Mouse (Mus musculus) gastrocnemius, postnatal 10 days (tissue): Measurements from ENCODE around the gene Vrk2. TPM values are rescaled to one million over a fixed set of nuclear protein-coding genes. Genes with fewer than 3 reads are reported as not detected.
A peak's percentile ranks its signal among the peaks of the same experiment; 100 is the strongest.

Experiments
- DNase-seq: peaks from one replicate; pipeline ENCODE4 v3.0.0; 2021; ENCODE audit warnings: mixed read lengths
- total RNA-seq, 2 experiments: library from RNA; stranded (reverse); gene quantifications; 2 replicates each; pipeline ENCODE4 v1.2.3; 2021

Vrk2 gene
- total RNA-seq, 2 experiments from 2014 or later, result 8.3 to 11.0 TPM

DNA sequence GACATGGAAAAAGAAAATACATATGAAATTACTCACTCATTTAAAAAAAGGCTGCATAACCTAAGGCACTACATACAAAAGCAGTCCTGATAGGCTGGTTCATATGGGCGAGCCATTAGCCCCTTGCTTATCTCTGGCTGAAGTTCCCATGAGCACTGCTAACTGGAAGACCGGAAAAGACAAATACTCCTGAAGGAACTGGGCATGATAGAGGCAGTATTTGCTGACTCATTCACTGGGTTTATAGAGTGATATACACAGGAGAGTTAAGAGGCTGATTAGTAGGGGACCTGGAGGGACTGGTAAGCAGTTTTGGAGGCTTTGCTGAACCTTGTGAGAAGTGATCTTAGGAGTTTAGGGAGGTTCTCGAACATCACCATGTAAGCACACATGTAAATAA, 42.2 kb downstream of the Vrk2 start:
- DNase-seq, result no peak

DNA sequence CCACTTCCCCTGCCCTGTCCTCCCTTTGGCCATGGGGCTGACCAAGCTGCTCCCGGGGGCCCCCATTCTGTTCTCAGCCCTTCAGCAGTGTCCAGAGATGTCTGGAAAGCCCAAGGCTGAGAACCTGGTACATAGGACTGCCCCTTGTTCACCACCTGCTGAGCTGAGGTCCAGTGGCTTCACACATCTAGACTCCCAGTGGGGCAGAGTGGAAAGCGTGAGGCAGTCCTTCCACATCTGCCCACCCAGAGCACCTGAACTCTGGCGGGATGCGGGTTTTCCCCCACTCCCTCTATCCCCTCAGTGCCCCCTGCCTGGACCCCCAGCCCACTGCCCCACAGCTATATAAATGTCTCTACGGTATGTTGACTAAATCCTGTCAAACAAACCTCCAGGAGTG, 56.0 kb downstream of the Vrk2 start:
- DNase-seq, result no peak

DNA sequence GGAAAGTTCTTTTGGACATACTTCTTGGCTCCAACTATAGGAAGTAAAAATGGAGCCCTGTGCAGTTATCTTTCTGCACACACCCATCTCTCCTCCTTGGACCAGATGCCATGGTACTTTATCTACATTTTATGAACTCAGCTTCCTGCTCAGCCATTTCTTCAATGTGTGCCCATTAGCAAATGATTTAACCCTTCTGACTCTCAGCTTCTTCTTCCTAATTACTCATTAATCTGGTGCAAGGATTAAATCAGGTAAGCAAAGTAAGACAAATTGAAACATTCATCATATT, 60.0 kb downstream of the Vrk2 start:
- DNase-seq, result no peak

DNA sequence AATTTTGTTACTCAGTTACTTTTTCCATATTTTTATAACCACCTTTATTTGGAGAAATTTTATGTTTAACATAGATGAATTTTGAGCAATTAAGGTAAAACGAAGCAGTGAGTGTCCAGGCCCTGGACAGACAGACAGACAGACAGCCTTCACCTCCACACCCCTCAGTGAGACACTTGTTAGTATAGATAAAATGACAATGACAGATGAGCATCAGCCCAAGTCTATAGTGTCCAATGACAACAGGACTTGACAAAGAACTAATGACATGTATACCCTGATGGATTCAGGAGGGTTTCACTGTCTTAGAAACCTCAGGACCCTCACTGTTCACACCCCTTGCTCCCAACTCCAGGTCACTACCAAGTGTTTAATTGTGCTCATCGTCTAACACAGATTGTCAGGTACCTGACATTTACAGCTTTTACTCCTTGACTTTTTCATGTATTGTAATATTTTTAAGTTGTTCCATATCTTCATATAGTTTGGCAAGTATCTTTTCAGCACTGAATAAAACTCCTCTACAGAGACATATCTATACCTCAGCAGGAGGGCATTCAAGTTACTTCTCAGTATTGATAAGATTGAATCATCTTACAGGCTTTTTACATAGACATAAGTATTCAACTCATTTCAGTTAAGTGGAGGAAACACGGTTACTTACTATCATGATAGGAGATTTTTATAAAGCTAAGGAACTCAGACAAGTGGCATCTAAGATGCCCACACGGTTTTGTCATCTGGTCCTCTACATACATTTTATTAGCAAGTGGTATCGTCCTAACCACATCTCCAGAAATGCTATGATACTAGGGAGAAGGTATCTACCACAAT, 60.6 kb downstream of the Vrk2 start:
- no peak for DNase-seq

DNA sequence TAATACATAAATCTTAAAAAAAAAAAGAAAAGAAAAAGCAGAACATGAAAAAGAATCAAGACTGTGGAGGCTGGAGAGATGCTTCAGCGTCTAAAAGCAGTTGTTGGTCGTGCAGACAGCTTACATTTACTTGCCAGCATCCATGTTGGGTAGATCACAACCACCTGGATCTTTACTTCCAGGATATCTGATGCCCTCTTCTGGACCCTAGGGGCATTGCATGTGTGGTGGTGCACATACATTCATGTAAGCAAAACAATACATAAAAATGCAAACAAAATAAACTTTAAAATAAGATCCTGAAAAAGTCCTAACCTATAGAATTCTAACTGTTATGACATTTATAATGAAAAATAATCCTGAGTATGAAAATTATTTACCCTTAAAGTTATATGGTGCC, 66.9 kb downstream of the Vrk2 start:
- no peak for DNase-seq

DNA sequence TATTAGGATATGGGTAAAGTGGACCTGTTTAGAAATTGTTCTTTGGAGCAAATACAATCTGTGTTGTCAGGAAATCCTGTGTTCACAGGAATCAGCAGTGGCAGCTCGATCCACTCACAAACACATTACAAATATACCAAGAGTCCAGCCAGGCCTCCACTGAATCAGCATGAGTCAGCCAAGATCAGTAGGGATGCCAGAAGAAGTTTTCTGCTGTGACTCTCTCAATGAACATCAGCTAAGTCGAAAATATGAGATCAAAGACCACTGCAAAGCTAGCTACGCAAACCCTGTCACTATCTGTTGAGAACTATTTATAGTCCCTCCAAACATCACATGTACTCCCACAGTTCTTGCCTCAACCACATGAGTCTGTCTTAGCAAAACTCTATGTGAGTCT, 74.8 kb downstream of the Vrk2 start:
- DNase-seq, result no peak

DNA sequence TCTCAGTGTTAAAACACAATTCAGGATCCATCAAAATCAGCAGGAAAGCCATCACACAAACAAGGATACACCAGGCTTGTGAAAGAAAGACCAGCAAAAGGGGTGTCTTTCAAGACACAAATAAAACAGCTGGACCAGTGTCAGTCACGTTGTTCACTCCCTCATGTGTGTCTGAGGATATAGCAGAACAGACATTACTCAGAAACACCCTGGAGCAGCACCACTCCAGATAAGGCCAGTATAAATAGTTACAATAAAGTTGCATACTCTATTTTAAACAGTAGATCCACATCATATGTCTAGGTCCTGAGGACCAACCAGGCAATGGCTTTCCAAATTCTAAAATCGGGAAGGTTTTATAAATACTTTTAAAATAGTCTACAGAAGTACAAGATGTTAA, 77.7 kb downstream of the Vrk2 start:
- no peak for DNase-seq

DNA sequence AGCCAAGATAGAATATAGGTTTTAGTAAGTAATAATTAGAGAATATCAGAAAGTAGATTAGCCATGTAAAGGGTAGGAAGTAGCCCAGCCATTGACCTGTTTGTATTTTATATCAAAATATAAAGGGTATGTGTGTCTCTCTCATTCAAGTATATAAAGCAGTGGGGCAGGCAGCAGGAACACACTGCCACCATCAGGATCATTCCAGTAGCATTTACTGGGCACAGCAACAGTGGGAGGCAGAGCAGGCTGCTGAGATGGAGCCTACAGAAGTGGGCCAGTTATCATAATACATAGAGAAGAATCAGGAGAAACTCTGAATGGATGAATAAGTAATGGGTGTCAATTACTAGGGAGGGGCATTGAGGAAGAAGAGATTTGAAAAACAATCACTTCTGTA, 80.1 kb downstream of the Vrk2 start:
- no peak for DNase-seq

DNA sequence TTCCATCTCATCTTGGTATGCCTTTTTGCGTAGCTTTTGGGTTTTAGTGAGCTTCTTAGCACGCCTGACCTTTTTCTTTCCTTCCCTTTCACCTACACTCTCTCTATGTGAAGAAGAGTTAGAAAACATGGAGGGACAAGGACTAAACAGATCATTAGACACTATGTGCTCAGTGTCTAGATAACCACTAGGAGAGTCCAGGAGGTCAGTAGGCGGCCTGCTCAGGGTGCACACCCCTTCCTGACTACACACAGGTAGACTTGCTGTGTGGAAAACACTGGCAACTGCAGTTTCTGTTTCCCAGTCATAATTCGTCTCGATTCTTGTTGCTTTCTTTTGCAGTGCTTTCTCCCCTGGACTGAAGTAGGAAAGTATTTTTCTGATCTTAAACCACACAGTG, 97.8 kb downstream of the Vrk2 start:
- no peak for DNase-seq

DNA sequence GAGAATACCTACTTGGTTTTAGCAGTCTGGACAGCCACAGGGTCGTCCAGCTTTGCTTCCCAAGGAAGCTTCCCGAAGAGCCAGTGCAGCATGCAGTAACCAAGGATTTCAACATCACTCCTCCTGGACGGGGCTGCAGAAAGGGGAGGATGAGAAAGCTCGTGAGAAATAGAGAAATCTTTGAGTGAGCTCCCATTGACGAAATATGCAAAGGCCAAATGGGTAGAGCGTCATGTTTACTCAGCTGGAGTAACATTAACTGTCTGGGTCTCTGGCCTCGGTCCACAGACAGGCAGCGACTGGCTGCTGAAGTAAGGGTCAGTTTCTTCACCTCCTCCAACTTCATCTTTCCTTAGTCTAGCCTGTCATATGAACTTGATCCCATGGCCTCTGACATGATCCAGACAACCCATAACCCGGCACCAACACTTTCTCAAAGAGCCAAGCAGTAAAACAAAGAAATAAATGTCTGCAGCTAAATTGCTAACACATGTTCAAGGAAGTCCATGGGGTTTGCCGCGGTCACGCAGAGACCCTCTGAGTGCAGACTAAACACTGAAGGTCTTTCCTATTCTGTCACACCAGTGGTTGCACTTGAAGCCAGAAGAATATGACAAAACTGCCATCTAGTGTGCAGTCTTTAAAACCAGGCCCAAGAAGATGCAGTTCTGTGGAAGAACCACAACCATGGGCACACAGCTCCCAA, 103.9 kb downstream of the Vrk2 start:
- peak; percentile 12 for DNase-seq

DNA sequence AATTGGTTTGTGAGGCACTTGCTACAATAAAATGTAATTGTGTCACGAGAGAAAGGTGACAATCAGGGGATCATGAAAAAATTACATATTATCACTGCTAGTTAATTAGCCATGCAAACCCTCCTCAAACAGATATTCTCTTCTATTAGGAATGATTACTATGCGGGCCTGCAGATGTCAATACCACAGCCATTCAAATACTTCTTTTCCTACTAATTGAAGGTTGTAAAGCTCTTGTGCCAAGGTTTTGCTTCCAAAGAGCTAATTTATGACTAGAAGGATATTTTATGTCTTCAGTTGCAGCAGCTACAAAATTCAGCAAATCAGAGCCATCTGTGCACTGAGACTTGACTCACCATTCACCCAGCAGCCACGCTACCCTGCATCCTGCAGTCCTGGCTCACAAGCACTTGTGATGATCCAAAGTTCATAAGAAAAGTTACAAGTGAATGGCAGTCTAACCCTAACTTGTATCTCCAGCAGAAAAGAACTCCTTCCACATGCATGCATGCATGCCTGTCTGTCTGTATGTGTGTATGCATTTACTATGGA, 112.0 kb downstream of the Vrk2 start:
- no peak for DNase-seq

DNA sequence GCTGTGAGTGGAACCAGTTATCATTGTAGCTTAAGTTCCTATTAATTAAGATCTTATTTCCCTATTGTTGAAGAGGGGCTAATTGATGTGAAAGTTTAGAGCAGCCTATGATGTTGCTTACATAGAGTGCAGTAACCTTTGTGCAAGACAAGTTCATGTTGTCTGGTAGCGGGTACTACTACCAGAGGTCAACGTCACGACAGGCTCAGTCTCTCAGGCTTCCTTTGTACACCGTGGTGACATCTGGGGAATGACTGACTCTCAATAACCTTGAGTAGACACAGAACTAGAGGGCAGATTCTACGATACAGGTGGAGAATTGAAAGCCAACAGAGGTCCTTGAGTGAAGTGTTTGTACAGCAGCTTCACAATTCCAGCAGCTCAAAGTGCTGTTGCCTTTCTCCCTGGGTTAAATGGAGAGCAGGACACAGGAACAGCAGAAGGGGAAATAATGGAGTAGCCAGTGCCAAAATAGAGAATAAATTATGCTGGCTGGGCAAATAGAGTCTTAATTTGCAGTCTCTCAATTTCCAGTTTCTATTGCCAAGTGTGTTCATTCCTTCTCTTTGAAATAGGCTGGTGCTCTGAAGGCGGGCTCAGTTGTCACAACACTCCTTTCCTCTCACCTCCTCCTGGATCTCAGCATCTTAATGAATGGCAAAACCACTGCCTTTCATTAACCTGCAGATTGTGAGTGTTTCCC, 116.6 kb downstream of the Vrk2 start:
- no peak for DNase-seq

DNA sequence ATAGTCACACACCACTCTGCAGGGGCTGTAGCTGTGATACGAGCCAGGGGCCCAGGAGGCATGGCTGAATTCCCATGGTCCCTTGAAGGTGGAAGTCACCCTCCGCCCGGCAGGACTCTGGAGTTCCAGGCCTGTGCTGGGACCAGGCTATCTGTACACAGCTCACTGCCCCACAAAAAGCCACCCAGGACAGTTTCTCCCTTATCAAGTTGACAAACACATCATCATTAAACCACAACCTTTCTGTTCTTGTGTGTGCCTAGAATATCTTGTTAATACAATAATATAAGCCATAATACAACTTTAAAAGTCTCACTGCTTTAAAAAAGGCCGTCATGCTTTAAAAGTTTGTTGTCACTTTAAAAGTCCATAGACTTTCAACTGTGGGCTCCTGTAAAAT, 139.7 kb downstream of the Vrk2 start:
- DNase-seq, result no peak

DNA sequence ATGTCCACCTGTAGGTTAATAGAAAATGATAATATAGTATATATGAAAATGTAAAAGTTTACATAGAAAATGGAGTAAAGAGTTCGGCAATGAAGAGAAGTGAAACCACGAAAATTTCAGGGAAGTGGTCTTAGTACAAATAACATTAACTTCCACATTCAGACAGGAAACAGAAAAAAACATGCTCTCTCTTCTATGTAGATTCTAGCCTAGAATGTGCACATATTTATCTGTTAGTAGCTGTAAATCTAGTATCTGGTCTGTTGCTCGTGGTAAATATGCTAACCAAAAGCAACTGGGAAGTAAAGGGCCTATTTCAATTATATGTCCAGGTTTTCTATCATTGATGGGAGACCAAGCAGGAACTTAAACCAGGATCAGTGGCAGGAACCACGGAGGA, 141.1 kb downstream of the Vrk2 start:
- DNase-seq, result no peak

DNA sequence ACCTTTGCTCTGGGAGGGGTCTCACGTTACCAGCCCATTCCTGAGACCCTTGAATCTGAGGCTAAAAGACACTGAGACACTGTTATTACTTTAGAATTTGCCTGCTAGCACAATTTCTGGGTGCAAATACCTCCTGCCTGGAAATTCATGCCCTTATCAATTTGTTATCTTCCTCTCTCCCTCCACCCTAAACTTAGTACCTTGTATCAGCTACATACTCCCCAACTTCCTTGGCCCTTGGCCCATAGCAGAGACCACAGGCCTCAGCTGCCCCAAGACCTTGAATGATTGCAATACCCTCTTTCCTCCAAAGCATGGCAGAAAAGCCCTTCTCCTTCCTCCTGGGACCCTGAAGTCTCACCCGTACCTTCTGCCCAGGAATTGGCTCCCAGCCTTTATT, 142.6 kb downstream of the Vrk2 start:
- DNase-seq, result no peak

DNA sequence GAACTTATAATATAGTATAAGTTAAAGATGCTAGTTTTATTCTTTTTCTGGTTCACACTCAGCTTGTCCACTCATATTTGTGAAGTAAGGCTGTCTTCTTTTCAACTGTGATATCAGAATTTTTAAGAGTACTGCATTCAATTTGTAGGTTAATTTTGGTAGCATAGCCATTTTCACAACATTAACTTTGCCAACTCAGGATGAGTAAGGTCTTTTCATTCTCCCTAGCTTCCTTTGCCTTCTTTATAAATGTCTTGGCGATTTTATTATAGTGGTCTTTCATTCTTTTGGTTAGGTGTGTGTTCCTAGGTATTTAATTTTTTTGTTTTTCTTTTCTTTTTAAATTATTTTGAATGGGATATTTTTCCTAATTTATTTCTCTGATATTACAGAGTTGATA, 143.2 kb downstream of the Vrk2 start:
- no peak for DNase-seq

DNA sequence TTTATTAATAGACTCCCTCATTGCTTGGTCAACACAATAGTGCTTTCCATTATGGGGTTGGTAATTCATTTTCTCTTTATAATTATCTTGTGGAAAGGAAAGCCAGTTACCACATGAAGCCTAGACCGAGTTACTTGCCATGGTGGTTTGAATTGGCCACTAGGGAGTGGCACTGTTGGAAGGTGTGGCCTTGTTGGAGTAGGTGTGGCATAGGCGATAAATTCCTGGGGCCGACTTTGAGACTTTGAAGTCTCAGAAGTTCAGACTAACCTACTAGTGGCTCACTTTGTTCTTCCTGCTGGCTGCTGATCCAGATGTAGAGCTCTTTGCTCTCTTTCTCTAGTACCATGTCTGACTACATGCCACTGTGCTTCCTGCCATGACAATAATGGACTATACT, 144.0 kb downstream of the Vrk2 start:
- no peak for DNase-seq

DNA sequence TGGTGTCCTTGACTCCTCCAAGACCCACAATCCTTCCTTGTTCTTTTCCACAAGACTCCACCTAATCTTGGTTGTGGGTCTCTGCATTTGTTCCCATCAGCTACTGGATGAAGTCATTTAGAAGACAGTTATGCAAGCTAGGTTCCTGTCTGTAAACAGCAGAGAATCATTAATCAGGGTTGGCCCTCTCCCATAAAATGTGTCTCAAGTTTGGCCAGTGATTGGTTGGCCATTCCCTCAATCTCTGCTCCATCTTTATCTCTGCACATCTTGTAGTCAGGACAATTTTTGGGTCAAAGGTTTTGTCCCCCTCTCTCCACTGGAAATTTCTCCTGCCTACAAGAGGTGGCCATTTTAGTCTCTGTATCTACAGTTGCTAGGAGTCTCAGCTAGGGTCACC, 149.4 kb downstream of the Vrk2 start:
- DNase-seq, result no peak

DNA sequence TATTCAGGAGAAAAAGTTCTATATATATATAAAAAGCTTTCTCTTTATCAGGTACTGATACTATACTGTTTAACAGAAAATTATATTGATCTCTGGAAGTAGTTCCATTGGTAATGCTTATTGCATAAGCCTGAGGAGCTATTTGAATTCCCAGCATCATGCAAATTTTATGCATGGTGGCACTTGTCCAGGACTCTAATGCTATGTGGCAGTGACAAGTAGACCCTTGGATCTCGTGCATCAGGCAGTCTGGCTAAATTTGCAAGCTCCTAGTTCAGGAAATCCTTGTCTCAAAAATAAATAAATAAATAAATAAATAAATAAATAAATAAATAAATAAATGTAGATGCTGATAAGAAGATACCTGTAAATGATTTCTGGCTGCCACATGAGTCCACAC, 152.7 kb downstream of the Vrk2 start:
- no peak for DNase-seq

DNA sequence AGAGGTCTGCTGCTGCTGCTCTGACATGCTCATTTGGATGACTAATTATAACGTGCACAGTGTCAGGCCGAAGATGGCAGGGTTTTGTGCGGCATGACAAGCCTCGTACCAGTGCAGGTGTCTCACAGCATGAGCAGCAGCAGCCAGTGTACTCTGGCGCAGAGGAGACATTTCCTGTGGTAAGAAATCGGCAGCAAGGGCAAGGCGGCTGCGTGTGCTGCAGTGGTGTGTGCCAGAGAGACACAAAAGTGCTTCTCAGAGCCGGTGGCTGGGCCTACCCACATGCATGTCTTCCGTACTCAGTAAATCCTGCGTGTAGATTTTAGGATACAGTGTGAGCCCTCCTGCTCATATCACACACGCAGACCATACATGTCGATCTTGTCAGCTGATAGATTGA, 156.0 kb downstream of the Vrk2 start:
- DNase-seq, result no peak

DNA sequence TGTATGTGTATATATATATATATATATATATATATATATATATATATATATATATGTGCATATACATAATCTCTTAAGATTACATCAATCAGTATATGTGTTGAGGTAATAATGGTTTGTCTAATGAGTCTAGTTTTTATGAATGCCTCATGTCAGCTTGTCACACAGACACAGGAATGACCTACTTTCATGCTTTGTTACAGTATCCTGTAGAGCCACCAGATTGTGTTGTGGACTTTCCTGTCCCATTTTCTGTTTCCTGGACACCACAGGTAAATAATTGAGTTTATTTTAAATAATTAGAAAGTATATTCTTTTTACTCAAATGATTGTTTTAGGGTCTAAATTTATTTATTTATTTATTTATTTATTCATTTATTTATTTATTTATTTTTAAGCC, 159.6 kb downstream of the Vrk2 start:
- DNase-seq, result no peak

DNA sequence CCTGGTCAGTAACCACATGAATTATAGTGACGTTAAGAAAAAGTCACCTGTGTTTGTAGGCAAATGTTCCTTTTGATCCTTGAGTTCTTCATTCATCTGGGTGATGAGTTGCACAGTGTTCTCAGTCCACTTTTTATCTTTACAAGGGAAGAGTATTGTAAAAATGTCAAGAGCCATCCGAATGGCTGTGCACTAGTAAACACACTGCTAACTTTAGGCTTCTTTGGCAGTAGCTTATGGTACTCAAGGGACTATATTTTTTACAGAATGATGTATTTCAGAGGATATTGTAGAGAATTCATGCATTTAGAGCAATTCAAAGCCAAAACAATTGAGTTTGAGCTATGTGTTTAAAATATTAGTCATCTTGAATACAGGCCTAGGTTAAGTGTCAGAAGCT, 172.3 kb downstream of the Vrk2 start:
- DNase-seq, result no peak
